Mouse (Mus musculus) urinary bladder, postnatal 0 days (tissue): ENCODE results near the gene Olfr467. TPM values are rescaled to one million over a fixed set of nuclear protein-coding genes. Genes with fewer than 3 reads are reported as not detected.

Source experiments
- polyA plus RNA-seq: library from polyadenylated mRNA; unstranded; fragments of >200 nt; fragmentation: Nextera tagmentation; extraction: Ambion mirVana; gene quantifications from 2 replicates; pipeline ENCODE4 v1.2.1, GENCODE M21; 2015

The Olfr467 gene
- polyA plus RNA-seq: not detected in 2 replicates

GRCm38 (mm10) chr7:107811963-107812362 is at the start of gene Olfr467:
Gene Olfr467, plus strand, starts transcription at chr7:107812263.

GRCm38 (mm10) chr7:107801108-107801507 is 11.0 kb upstream of the Olfr467 start, which contains the start of gene Ovch2:
Gene Ovch2, minus strand, starts transcription at chr7:107801208.

GRCm38 (mm10) chr7:107825441-107825840 is 13.4 kb downstream of the Olfr467 start, which contains the start of gene Olfr469:
Gene Olfr469, minus strand, starts transcription at chr7:107825541.

GRCm38 (mm10) chr7:107847390-107847789 is 35.3 kb downstream of the Olfr467 start, which contains the start of gene Olfr470:
Gene Olfr470, minus strand, starts transcription at chr7:107847490.

Other genes starting within 250 kb of the Olfr467 start
- gene Olfml1, start 244.8 kb upstream of the Olfr467 start, polyA plus RNA-seq: 10.6 and 11.3 TPM in 2 replicates
- gene Ppfibp2, start 217.1 kb upstream of the Olfr467 start, polyA plus RNA-seq: 41.2 and 45.1 TPM in 2 replicates
- gene 5330417H12Rik, start 187.1 kb upstream of the Olfr467 start, polyA plus RNA-seq: not detected in 2 replicates
- gene Cyb5r2, start 54.2 kb upstream of the Olfr467 start, polyA plus RNA-seq: 0.34 and 0.39 TPM in 2 replicates
- not detected in 2 replicates for gene Ovch2, start 11.1 kb upstream of the Olfr467 start, polyA plus RNA-seq
- not detected in 2 replicates for gene Olfr469, start 13.3 kb downstream of the Olfr467 start, polyA plus RNA-seq
- not detected in 2 replicates for gene Olfr470, start 35.2 kb downstream of the Olfr467 start, polyA plus RNA-seq
- gene Olfr472, start 85.6 kb downstream of the Olfr467 start, polyA plus RNA-seq: not detected in 2 replicates
- not detected in 2 replicates for gene Olfr473, start 118.2 kb downstream of the Olfr467 start, polyA plus RNA-seq
- not detected in 2 replicates for gene Olfr474, start 142.4 kb downstream of the Olfr467 start, polyA plus RNA-seq
- gene Olfr476, start 152.5 kb downstream of the Olfr467 start, polyA plus RNA-seq: not detected in 2 replicates
- gene Olfr477, start 174.4 kb downstream of the Olfr467 start, polyA plus RNA-seq: not detected in 2 replicates
- not detected in 2 replicates for gene Olfr478, start 221.7 kb downstream of the Olfr467 start, polyA plus RNA-seq
- gene Olfr479, start 238.4 kb downstream of the Olfr467 start, polyA plus RNA-seq: not detected in 2 replicates